1 mouse cellular context compared by ENCODE assay signal in the genomic region with DNA sequence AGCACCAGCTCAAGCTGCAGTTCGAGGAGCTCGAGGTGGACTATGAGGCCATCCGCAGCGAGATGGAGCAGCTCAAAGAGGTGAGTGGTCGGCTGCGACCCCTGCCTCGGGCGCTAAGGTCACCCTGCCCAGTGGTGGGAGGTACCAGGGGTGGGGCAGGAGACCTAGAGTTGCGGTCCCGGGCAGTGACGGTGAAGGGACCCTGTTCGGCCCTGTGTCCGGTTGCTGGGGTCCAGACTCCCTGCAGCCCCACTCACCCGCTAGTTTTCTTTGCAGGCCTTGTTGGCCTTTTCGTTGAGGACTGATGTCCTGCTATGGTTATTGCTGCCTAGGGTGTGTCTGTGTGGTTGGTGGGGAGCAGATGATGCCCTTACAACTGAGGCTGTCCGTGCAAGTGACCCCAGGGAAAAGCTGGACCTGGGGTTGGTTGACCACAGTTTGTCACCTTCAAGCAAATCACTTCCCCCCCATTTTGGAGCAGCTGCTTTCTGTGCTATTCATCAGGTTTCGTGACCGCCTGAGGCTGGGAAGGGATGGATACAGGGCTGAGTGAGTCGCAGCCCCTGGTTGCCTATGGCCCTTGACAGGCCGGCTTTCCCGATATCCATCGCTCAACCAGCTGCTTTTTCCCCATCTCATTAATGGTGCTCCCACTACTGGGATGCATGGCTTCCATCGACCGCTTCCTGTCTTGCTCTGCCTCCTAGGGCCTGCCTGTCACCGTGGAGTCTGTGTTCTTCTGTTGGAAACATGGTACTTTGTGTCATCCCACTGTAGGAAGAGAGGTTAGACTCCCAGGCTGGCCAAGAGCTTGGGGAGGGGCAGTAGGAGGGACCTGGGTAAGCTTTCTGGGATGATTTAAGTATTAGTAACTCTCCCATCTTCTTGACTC.
TF ChIP-seq lines count a peak whose summit lies in the region.

No protein-coding gene starts in this region.

TF ChIP-seq in CH12.LX, 34 proteins besides CTCF, POLR2A, EP300 and RAD21 (continued from another document):
- TF ChIP-seq MAZ (IDR thresholded peaks at IDR 0.05; ENCODE audit: low read depth, low read length) = no peak
